Mouse (Mus musculus) spleen, postnatal 4 days (tissue): Measurements from ENCODE around the gene Enoph1.

ENCODE experiments used
- DNase-seq, 2 experiments: peaks; one replicate each; pipeline ENCODE4 v3.0.0; 2022; ENCODE audit warnings: low spot score in 2 of 2

The Enoph1 gene

DNA sequence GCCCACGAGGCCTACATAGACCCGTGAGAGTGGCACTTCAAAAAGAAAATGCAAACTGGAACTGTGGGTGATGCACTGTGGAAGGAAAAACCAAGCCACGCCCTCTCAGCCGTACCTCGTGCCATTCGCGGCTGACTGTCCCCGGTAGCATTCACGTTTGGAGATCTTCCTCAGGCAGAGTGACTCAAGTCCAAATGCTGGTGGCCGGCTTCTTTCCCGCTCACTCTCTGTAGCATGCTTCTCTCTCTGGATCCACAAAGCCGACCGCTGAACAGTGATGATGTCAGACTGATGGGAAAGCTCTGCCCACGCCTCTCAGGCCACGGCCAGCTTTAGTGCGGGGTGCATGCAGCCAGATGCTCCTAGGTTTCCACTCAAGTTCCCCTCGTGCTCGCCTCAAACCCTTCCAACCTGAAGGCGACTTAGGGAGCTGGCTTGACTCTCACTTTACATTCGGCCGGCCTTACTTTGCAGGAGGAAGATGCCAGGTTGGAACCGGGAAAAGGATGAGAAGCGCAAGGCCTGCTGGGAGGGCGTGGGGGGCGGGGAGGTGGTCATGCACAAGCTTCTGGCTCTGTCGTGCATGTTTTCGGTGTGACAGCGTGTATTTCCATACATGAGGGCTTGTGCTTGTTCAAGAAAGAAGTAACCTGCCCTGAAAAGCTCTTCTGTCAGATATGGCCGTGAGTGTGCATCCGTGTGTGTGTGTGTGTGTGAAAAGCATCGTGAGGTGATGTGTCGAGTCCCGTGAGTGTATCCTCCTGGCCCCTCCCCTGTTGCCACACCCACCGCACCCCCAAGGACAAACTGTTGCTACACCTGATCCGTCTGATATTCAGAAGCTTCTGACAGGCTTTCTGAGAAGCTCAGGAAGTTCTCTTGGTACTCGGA is 39.5 kb downstream of the Enoph1 start:
- no peak for DNase-seq

DNA sequence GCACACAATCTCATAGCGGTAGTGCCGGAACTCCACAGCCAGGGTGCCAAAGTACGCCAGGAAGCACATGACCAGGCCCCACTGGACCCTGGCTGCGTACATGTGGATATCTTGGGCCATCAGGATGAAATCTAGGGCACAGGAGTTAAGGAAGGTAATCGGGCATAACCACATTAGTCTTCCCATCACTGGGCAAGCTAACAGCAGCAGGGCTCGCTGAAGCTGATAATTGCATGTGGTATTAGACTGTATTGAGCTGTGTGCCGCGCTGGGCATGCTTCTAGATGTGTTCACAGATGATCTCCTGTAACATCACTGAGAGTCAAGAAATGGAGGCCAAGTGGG is 40.1 kb downstream of the Enoph1 start:
- DNase-seq: no peak

DNA sequence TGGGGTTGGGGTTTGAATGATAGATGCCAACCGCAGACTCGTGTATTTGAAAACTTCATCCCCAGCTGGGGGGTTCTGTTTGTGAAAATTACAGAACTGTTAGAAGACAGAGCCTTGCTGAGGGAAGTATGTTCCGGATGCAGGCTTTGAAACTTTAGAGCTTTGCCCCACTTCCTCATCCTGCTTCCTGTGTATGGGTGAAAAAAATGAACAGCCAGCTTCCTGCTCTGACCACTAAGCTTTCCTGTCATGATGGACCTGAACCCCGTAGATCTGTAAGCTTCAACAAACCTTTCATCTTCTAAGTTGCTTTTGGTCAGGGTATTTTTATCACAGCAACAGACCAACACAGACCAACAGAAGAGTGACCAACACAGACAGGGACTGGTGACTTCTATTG is 42.2 kb downstream of the Enoph1 start:
- DNase-seq: no peak

DNA sequence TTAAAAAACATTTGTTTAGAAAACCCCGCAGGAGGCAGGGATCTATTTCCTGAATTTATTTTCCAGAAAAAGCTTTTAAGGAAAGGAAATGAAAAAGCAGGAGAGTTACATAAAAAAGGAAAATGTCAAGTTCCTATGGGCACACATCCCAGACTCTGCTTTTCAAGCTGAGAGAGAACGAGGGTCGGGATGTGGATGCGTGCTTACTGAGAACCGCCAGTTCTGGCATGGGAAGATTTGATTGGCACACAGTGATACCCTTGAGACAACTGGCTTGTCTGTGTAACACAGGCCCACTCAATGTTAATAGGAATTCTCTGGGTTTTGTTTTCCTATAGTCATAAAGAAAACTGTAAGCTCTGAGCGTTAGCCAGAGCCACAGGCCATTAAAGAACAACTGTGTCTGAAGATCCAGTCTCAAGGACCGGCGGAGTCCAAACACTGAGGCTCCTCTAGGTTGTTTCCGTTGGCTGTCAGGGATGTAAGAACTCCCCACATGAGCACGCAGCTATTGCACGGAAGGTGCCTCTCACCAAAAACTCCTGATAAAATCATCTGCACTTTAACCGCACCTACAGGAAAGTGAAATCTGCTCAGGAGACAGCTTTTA is 44.3 kb downstream of the Enoph1 start:
- no peak for DNase-seq

DNA sequence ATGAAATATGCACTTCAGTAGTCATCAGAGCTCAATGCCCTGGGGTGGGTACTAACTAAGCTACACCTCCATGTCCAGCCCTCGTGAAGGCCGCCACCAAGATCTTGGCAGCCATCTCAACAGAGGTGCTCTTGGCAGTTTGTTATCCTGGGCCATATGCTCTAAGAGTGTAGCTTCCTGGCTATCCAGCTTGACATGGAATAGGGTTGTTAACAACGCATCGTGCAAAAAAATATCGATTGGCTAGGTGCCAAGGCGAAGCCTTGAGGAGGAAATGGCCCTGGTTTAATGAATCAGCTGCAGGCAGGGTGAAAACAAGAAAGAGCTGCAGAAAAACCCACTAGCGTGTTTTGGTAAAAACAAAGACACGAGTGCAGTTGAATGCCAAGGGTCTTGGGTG is 45.3 kb downstream of the Enoph1 start:
- DNase-seq: no peak

DNA sequence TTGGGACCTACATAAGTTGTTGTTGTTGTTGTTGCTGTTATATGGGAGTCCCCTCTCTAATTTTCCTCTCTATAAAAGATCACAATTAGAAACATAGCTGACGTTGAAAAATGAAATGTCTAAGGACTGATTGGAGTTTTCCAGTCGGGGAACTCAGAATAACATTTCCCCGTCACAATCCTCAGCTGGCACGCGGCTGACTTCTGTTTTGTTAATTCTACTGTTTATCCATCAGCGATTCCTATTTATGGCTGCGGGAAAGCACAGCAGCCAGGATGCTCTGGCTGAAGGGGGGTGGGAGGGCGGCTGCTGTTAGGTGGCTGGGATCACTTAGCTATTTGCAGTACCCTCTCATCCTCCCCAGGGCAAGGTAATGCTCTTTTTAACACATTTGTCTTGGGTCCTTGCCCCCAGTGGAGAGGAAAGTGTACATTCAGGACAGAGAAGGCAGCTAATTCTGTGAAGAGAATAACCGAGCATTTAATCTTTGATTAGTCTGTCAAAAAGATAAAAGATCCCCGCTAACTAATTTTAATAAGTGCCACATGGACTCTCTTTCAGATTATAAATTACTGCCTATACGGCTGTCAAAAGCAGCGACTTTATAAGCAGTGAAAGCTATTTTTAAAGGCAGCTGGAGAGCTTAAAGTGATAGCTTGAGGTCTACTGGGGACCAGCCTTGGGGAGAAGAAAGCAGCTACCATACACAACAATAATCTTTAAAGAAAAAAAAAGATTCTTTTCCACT is 50.9 kb downstream of the Enoph1 start:
- no peak for DNase-seq

DNA sequence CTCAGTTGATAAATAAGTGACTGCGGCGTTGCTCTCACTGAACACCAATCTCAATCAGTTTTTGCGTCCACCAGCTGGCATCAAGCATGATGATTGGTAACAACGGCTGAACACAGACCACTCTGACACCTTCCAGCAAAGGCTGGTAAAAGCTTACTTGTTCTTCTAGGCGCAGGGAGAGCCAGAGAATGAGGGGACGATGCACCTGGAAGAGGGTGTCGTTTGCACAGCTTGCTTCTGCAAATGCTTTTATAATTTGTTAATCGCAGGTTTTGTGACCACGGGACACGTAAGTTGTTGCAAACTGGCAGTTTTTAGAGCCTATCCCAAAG is 51.4 kb downstream of the Enoph1 start:
- DNase-seq: no peak

DNA sequence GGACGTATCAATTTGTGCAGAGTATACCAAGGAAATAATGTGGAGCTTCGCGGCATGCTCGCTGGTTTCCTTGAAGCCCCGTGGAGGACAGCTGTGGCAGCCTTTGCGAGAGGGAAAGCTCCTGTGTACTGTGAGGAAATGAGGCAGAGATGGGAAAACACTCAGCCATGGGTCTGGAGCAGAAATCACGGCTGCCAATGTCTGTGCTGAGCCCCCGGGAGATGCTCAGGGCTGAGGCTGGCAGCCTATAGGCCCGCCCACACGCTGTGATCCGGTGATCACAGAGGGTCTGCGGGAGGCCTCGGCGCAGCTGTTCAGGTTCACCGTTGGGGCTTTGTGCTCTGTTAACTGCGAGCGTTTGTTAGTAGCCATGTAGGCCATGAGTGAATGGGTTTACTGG is 51.8 kb downstream of the Enoph1 start:
- DNase-seq: no peak

DNA sequence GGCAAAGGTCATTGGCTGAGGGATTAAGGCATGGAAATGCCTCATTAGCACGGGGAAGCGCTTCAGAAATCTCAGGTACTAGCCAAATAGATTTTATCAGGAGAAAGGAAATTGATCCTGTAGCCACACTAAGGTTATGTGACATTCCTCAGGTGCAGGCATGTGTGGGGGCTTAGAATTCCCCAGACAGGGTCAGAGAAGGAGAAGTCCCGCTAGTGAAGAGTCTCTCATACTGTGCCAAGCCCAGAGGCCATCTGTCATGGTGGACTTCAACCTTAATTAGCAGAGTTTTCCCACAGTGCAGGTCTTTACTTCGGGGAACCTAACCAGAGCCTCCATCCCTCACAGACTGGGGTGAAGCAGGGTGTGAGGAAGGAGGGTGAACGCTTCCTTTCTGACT is 57.2 kb downstream of the Enoph1 start:
- no peak for DNase-seq

DNA sequence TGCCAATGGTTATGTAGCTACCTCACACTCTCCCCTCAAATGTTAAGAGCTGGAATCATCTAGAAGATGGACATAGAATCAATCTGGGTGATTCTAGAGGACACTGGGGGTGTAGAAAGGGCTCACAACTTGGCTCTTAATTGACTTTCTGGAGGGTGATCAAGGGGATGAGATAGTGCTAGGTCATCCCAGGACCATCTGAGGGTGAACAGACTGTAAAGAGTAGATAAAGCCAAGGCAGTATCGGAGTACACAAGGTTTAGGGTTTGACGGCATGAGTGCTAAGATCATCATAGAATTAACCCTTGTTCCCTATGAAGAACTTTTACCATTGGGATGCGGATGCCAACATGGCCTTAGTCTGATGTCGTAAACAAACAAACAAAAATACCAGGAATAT is 58.2 kb downstream of the Enoph1 start:
- no peak for DNase-seq

DNA sequence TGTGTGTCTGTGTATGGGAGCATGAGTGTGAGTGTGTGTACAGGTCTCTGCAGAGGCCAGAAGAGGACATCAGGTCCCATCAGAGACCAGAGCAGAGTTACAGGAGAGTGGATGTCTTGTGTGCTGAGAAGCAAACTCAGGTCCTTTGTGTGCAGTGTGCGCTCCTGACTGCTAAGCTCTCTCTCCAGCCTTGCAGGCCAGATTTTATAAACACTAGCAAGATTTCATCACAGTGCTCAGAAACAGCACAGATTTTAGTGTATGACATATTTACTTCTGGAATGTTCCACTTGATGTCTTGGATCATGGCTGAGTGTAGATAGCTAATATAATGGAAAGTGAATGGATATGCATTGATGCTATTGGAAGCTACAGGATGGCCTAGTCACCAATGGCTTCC is 62.6 kb downstream of the Enoph1 start:
- no peak for DNase-seq

DNA sequence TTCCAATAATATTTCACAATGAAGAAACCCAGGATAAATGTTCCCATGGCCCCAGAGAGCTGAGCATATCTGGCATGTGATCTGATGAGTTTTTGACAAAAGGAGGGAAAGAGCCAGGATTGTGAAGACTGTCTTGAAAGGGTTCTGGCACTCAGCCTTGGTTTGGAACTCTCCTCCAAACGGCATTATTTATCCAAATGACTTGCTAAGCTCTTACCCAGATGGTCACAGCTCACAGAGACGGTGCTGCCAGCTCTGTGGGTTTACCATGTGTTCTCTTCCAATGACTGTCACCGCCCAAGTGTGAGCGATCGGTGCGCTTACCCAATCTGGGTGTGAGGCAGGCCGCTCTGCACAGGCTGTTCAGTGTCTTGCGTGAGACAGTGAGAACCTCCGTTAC is 69.1 kb downstream of the Enoph1 start:
- DNase-seq: no peak

DNA sequence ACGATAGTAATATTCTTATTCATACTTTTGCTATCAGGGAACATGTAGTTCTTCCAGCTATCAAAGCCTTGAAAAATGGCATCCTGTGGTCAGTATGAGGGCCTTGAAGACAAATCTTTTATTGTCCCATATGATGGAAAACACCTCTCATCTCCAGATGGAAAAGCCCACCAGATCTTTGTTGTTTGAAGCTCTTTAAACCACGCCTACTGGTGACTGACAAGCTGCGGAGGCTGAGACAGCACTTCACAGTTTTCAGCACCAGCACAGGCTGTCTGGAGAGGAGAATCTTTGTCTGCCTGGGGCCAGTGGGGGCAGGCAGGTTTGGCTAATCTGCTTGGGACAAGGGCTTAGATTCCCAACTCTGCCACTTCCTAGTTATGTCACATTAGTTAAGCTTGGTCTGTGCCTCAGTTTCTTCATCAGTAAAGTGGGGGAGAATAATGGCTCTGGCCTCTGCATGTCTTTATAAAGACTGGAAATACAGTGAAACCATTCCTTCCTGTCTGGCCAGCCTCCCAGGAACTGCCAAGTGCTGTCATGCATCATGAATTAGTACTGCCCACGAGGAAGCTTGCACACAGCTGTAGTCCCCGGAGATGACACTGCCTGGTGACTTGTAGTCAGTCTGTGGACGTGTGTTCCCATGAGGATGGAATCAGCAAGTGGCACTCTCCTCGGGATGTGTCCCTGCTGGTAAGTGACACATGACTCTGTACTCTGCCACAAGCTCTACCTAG is 69.9 kb downstream of the Enoph1 start:
- DNase-seq: no peak

DNA sequence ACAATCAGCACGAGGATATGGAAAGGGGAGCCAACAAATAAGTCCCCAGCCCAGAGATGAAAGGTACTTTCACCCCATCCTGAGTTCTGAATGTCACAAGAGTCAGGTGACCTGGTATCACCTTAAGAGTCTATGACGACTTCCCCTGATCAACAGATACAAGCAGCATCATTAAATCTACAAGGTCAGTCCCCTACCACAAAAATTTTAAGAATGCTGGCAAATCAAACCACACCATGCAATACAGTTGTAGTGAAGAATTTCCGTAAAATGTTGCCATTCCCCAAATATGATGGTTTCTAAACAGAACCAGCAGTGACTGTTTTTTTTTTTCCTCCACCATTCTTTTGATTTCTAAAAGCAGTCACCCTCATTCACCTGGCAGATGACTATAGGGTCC is 70.8 kb downstream of the Enoph1 start:
- DNase-seq: no peak

DNA sequence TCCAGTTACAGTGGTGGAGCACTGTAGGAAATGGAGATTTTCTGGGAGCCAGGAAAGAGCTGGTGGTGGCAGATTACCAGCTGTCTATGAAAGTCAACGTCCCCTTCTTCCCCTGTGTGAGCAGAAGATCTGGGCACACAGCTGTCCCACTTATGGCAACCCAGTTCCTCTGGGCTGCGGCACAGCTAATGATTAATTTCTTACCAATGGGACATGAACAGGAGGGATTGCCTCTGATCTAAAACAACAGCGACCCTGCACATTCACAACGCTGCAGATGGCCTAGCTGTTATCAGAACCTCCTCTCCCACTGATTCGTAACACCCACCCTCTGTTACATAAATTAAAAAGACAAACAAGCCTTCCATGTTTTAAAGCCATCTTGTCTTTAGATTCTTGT is 73.6 kb downstream of the Enoph1 start:
- DNase-seq: no peak
